Mouse (Mus musculus): ENCODE measurements around the gene Slc22a7.

Slc22a7 gene

GRCm38 (mm10) chr17:46436672-46437366, 1.4 kb downstream of the Slc22a7 start:
- DNase-seq (ENCODE audit: low spot score in 2 of 2), result peak; percentile 12 to 40

DNA sequence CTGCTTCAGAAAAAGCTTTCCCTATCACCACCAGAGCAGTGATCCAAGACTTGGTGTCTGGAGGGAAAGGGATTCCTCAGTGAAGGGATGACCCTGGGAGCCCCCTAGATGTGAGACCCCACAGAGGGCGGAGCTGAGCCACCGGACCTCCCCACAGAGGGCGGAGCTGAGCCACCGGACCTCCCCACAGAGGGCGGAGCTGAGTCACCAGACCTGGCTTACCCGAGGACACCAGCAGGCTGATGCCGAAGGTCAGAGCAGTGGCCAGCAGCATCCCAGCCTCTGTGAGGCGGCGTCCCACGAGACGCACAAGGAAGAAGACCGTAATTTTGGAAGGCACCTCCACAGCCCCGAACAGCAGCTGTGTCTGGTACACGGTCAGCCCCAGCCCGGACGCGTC, 4.6 kb downstream of the Slc22a7 start:
- DNase-seq (ENCODE audit: low spot score in 2 of 2), result peak; percentile 32 to 40

DNA sequence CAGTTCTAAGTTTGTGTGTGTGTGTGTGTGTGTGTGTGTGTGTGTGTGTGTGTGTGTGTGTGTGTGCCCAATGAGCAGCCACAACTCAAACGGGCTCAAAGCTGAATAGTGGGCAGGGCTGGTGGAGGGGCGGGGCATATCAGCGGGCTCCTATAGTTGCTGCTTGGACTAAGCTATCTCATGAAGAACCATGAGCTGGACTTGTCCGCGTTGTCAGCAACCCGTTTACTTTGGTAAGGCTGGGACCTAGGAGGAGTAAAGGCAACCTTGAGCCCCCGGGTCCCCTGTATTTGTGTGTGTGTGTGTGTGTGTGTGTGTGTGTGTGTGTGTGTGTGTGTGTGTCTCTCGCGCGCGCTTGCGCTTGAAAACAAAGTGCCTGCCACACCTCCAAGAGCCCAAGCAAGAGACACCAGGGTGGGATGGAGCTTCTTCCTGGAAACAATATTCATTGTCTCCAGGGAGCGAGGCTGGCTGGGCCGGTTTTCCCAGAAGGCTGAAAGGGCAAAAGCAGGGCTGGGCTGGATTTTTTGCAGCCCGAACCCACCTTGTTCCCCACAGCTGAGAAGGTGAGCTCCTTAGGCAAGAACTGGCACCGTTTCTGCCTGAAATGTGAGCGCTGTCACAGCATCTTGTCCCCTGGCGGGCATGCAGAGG, 9.4 kb downstream of the Slc22a7 start, which contains the start of gene Crip3:
Crip3 (plus strand) TSS at position 166 of the 654 bp plus-strand sequence.
- no peak for DNase-seq (ENCODE audit: low spot score in 2 of 2)

DNA sequence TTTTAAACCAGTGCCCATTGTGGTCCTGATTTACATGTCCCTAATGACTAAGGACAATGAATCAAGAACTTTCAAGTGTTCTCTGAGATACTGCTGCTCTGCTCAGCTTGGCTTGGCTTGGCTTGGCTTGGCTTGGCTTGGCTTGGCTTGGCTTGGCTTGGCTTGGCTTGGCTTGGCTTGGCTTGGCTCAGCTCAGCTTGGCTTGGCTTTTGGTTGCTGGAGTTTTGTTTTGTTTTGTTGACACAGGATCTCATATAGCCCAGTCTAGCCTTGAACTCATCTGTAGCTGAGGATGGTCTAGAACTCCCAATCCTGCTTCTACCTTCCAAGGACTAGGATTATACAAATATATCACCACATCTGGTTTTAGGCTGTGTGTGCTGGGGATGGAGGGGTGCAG, 11.8 kb downstream of the Slc22a7 start:
- no peak for DNase-seq (ENCODE audit: low spot score in 2 of 2)

- no peak for DNase-seq (ENCODE audit: low spot score in 2 of 2)
These were observed 18.5 kb downstream of the Slc22a7 start for GRCm38 (mm10) chr17:46419717-46420116.

GRCm38 (mm10) chr17:46418628-46419027, 19.6 kb downstream of the Slc22a7 start:
- DNase-seq (ENCODE audit: low spot score in 2 of 2), result no peak

- DNase-seq (ENCODE audit: low spot score in 2 of 2), result no peak
These were observed 29.8 kb downstream of the Slc22a7 start for GRCm38 (mm10) chr17:46408478-46408877.

- no peak for DNase-seq (ENCODE audit: low spot score in 2 of 2)
These were observed 43.6 kb downstream of the Slc22a7 start for GRCm38 (mm10) chr17:46394631-46395030.

GRCm38 (mm10) chr17:46393012-46393411, 45.2 kb downstream of the Slc22a7 start:
- peak; percentile 20 to 54 for DNase-seq (ENCODE audit: low spot score in 2 of 2)

DNA sequence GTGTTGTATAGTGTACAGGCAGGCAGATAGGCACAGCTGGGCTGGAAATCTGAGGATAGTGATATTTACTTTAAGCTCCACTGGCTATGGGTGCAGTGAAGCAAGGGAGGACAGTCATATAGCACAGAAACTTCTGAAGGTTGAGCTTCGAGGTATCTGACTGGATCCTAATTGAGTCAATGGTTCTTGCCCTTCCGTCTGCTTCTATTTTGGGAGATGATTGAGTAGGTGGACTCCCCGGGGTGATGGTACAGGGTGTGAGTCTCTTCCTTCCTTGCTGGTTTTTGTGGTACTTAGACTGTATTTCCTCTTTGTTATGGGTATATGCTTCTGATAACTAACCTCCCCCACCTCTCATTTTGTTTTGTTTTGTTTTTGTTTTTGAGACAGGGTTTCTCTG, 50.1 kb downstream of the Slc22a7 start:
- peak; percentile 62 to 72 for DNase-seq (ENCODE audit: low spot score in 2 of 2)

GRCm38 (mm10) chr17:46384061-46384801, 54.0 kb downstream of the Slc22a7 start:
- peak in 1 of 2 experiments; percentile 6 for DNase-seq (ENCODE audit: low spot score in 2 of 2)

DNA sequence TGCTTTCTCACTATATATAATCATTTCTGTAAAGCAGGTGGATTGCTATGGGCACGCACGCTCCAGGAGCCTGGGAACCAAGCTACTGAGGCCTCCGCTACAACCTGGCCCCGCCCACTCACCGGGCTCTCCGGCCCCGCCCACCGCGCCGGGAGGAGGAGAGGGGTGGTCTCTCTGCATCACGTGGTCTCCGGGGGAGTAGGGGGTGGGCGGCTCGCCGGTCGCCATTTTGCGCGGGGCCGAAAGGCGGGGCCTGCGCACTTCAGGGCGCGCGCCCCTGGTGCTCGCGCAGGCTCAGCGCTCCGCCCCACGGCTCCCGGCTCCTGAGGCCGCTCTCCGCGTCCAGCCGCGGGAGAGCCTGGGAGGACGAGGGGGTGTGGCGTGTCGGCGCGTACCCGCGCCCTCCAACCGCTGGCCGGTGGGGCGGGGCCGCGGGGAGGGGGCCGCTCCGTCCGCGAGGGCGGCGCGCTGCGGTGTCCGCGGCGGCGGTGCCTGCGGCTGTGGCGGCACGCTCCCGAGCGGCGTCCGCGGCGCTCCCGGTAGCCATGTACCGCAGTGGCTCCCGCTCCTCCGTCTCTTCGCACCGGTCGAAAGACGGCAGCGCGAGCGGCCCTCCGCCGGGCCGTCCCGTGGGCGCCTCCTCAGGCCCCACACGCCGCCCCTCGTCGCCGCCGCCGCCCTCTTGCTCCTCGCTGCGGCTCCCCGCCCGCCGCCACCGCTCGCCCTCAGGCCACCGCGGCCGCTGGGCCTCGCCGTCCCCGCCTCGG, 54.8 kb downstream of the Slc22a7 start, which contains the start of gene Zfp318:
Zfp318 (plus strand) TSS at position 438 of the 767 bp plus-strand sequence.
- DNase-seq (ENCODE audit: low spot score in 2 of 2), result peak; percentile 91 to 97
